Mouse (Mus musculus) embryo, embryonic 9.5 days (tissue): ENCODE data around the gene Nos1.

Experiments used
- DNase-seq: peaks from one replicate; pipeline ENCODE4 v3.0.0-alpha.2; 2017; ENCODE audit errors: extremely low spot score

The Nos1 gene

DNA sequence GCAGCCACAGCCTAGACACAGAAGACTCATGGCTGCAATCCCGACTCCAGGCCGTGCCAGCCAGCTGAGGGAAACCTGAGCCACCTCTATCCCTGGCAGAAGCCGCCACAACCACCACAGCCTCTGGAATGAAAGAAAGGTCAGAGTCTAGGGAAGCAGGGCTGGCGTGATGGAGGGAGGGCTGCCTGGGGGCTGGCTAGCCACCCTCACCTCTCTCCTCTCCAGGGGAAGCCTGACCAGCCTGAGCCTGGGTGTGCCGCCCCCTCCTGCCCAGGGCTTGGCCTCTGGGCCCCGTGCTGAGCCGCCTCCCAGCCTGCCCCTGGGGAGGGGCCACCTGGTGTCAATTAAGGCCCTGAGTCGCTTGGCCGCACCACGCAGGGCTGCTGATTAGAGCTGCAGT lies at the start of gene Nos1:
Nos1 (plus strand) TSS at position 352 of the 400 bp plus-strand sequence.
- peak; percentile 23 for DNase-seq

- DNase-seq, result no peak
These were observed 49.5 kb upstream of the Nos1 start for GRCm38 (mm10) chr5:117731311-117731710.

GRCm38 (mm10) chr5:117744654-117745178 lies 36.1 kb upstream of the Nos1 start:
- DNase-seq, result no peak

GRCm38 (mm10) chr5:117749353-117749752 lies 31.5 kb upstream of the Nos1 start:
- DNase-seq, result no peak

GRCm38 (mm10) chr5:117757696-117758482 lies 22.9 kb upstream of the Nos1 start:
- no peak for DNase-seq

- no peak for DNase-seq
These were observed 19.5 kb upstream of the Nos1 start for GRCm38 (mm10) chr5:117761181-117761832.

DNA sequence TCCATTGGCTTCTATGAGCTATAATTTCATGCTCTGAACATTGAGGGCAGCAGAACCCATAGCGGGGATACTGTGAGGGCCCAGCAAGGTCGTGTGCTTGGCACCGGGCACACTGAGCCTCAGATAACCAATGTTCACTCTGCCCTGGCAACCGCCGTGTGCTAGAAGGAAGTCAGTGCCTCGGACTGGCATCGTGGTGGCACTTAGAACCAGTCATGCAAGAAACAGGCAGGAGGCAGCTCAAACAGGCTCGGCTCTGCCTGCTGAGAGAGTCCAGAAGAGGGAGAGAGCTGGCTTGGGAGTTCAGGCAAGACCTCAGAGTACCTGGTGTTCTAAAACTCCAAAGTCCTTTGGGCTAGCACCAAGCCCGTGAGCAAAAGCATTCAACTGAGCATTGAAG lies 16.3 kb upstream of the Nos1 start:
- DNase-seq, result no peak

GRCm38 (mm10) chr5:117779175-117779574 lies 1.7 kb upstream of the Nos1 start:
- DNase-seq, result no peak

GRCm38 (mm10) chr5:117781178-117781577 lies 346 bp downstream of the Nos1 start:
- no peak for DNase-seq

GRCm38 (mm10) chr5:117790071-117790470 lies 9.2 kb downstream of the Nos1 start:
- no peak for DNase-seq

- no peak for DNase-seq
These were observed 11.0 kb downstream of the Nos1 start for GRCm38 (mm10) chr5:117791875-117792274.

GRCm38 (mm10) chr5:117800849-117801248 lies 20.0 kb downstream of the Nos1 start:
- no peak for DNase-seq

- no peak for DNase-seq
These were observed 21.3 kb downstream of the Nos1 start for GRCm38 (mm10) chr5:117802071-117802521.

GRCm38 (mm10) chr5:117803551-117803950 lies 22.7 kb downstream of the Nos1 start:
- no peak for DNase-seq

GRCm38 (mm10) chr5:117810930-117811329 lies 30.1 kb downstream of the Nos1 start:
- no peak for DNase-seq

DNA sequence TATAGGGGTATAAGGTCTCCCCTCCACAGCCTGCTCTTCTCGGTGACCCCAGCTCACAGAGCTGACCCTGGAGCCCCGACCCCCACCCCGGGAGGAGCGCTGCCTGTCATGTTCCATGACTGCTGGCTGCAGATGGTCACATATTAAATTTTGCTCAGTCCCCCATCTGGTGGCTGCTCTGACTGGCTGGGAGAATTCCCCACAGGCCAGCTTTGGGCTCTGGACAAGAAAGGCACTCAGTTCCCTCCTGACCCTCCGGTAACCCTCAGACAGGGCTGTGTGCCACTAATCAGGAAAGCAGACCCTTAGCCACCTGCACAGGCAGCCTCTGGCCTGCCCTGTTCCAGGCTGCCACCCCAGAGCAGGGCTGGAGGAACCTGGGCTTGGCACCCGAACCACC lies 38.0 kb downstream of the Nos1 start:
- DNase-seq, result no peak

GRCm38 (mm10) chr5:117820445-117820844 lies 39.6 kb downstream of the Nos1 start:
- DNase-seq, result no peak

GRCm38 (mm10) chr5:117823811-117824210 lies 43.0 kb downstream of the Nos1 start:
- DNase-seq, result no peak

DNA sequence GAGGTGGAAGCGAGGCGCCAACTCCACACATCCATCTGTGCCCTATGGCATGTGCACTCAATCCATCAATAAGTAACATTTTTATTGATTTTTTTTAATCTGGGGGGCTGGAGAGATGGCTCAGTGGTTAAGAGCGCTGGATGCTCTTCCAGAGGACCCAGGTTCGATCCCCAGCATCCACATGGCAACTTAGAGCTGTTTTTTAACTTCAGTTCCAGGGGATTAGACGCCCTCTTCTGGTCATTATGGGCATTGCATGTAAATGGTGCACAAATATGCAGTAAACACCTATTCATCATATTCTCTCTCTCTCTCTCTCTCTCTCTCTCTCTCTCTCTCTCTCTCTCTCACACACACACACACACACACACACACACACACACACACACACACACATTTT lies 43.7 kb downstream of the Nos1 start:
- no peak for DNase-seq

DNA sequence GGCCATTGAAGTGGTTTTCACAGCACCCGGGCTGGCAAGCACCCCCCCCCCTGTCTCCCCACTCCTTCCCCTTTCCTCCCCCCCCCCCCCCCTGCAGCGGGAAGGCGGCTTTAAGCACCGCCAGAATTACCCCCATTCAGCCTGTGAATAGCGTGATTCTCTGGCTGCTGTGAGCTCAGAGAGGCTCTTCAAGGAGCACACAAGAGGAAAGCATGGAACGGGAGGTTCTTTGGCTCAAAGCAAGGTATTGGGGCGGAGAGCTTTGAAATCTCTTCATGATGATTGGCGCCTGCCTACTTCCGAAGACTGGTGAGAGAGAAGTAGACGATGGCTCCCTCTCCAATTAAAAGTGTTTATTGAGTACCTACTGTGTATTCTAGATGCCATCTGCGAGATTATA lies 44.5 kb downstream of the Nos1 start:
- DNase-seq, result no peak

DNA sequence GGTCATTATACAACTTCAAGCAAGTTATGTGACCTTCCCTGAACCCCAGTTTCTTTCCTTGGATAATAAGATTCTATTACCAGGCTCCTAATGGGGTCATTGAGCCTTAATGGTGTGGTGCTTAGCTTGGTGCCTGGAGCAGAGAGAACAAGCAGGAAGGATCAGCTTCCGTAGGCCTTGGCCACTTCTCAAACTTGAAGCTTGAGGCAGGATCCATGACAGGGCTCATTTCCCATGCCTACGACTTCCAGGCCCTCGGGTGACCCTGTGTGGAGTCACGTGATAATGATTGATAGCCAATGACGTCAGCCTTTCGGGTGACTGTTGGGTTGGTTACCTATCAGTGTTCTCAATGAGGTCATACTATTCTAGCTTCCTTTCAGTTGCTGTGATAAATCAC lies 46.5 kb downstream of the Nos1 start:
- no peak for DNase-seq

- peak; percentile 74 for DNase-seq
These were observed 56.1 kb downstream of the Nos1 start for GRCm38 (mm10) chr5:117836930-117837329.

DNA sequence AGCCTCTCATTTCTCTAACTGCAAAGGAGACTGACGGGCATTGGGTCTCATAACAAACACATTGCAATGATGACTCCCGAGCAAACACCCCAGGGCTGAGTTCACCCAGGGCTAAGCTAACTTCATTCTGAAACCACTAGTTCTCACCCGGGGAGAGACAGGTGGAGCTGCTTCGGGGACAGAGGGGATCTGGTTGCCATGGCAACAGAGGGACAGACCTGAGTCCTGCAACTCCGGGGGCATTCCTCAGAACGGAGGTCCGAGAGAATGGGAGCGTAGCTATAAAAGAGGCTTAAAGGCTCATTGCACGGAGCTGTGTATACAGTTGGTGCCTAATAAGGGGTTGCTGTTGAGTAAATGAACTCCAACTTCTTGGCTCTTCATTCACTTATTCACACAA lies 56.9 kb downstream of the Nos1 start:
- DNase-seq, result no peak
